Mouse (Mus musculus): ENCODE results near the gene Efna1. TPM values are rescaled to one million over a fixed set of nuclear protein-coding genes. Genes with fewer than 3 reads are reported as not detected.

The Efna1 gene
- polyA plus RNA-seq, 1 experiment from 2014 or later = 8.3 TPM

DNA sequence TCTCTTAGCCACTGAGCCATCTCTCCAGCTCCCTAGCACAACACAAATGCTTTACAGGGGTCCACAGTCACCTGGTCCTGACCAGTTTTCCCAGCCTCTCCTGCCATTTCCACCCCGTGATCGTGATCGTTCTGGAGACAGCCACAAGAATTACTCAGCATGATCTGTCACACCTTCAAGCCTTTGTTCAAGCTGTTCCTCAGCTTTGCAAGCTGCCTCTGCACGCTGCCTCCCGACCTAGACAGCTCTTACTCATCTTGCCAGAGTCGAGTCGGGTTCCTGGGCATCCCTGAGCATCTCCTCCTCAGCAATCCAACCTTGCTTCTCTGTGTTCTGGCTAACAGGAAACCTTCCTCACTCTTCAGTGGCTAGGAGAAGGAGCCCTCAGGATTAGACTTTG lies 21.9 kb downstream of the Efna1 start, which contains the start of gene Dpm3:
Gene Dpm3, plus strand, starts transcription at position 283 of the 400 bp plus-strand sequence.
- no peak within 1 kb of the TSS for H3K4me2 ChIP-seq (ENCODE audit: low read length)
- no peak within 1 kb of the TSS for H3K9ac ChIP-seq (replicated peaks; ENCODE audit: low read depth, low read length)
- no peak within 1 kb of the TSS for H3K4me3 ChIP-seq (replicated peaks; ENCODE audit: low read length)
- no peaks in the 10 kb centered on the region for H3K27me3 ChIP-seq (replicated peaks; ENCODE audit: control insufficient read depth, insufficient read depth, low read length)
- H3K9me3 ChIP-seq (ENCODE audit: control insufficient read depth, low read length) = no peaks in the 10 kb centered on the region
- no peaks in the 10 kb centered on the region for H3K36me3 ChIP-seq (ENCODE audit: control insufficient read depth, insufficient read depth)
- no peaks in the 10 kb centered on the region for H3K4me1 ChIP-seq (replicated peaks; ENCODE audit: control insufficient read depth, insufficient read depth, low read length)
- H3K27ac ChIP-seq (ENCODE audit: low read length) = no peak within 1 kb of the TSS
- ATAC-seq = no peak
- WGBS = 56% methylated on average over 7 of the region's 7 CpGs

DNA sequence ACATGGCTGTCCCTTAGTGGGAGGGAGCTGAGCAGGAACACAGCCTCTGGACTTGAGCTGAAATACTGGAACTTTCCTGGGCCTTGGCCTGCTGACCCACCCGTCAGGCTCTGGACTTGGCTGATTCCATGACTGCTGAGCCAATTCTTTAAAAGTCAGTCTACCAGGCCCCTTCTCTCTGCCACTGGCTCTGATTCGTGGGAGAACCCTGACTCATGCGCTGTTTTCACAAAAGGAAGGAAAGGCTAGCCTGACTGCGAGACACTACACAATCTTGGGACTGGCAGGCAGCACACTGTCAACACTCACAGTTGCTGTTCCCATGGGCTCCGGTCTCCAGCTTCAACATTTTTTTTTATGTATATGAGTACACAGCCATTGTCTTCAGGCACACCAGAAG lies 24.8 kb downstream of the Efna1 start:
- Histone ChIP-seq H3K4me3 (replicated peaks; ENCODE audit: low read length) (no peak overlapping the region), H3K27ac (ENCODE audit: low read length) (no peak overlapping the region), H3K4me2 (ENCODE audit: low read length) (no peak overlapping the region), H3K27me3 (replicated peaks; ENCODE audit: control insufficient read depth, insufficient read depth, low read length) (no peaks in the 10 kb centered on the region), H3K36me3 (ENCODE audit: control insufficient read depth, insufficient read depth) (no peaks in the 10 kb centered on the region), H3K9me3 (ENCODE audit: control insufficient read depth, low read length) (no peaks in the 10 kb centered on the region), H3K4me1 (replicated peaks; ENCODE audit: control insufficient read depth, insufficient read depth, low read length) (0 out of 2 replicates have a peak, but pooled peaks cover 3% of the 10 kb centered on the region), H3K9ac (replicated peaks; ENCODE audit: low read depth, low read length) (no peak overlapping the region)
- WGBS = 82% methylated on average over 5 of the region's 5 CpGs
- ATAC-seq = no peak

DNA sequence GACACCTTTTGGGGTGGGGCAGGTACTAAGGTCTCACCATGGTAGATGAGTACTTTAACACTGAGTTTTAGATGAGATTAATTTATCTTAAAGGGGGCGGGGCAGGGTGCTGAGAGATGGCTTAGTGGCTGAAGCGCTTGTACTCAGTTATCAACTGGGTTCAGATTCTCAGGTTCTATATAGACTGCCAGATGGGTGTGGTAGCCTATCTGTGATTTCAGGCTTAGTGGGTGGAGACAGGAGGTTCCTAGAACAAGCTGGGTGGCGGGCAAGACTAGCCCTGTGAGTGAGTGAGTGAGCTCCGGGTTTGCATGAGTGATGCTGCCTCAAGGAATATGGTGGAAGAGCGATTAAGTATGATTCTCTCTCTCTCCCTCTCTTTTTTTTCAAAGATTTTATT lies 25.9 kb downstream of the Efna1 start:
- Histone ChIP-seq H3K9me3 (ENCODE audit: control insufficient read depth, low read length) (no peaks in the 10 kb centered on the region), H3K27me3 (replicated peaks; ENCODE audit: control insufficient read depth, insufficient read depth, low read length) (no peaks in the 10 kb centered on the region), H3K4me2 (ENCODE audit: low read length) (no peak overlapping the region), H3K27ac (ENCODE audit: low read length) (no peak overlapping the region), H3K4me1 (replicated peaks; ENCODE audit: control insufficient read depth, insufficient read depth, low read length) (0 out of 2 replicates have a peak, but pooled peaks cover 3% of the 10 kb centered on the region), H3K4me3 (replicated peaks; ENCODE audit: low read length) (no peak overlapping the region), H3K9ac (replicated peaks; ENCODE audit: low read depth, low read length) (no peak overlapping the region), H3K36me3 (ENCODE audit: control insufficient read depth, insufficient read depth) (no peaks in the 10 kb centered on the region)
- WGBS = 86% methylated on average over 5 of the region's 5 CpGs
- no peak for ATAC-seq

DNA sequence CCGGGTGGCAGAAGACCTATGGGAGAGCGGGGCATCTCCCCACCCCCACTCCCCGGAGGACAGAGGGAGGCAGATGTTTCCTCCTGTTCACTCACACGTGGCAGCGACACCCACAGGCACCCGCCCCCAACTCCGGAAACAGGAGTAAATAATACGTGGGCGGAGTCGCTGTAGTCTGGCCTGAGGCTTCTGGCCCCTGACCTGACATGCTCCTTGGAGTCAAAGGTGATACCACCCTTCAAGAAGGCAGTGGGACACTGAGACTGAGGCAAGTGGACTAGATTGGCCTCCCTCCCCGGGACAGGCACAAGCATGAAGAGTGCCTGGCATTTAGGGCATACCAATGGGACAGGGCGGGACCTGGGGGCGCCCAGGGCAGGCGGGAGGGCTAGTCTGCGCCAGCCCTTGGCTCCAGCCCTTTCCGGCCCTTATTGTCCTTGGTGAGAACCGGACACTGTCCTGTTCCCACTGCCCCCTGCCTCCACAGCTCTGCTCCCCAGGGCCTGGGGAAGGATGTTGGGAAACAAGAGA lies 29.5 kb downstream of the Efna1 start:
- peaks cover 14% of the 10 kb centered on the region for H3K4me1 ChIP-seq (replicated peaks; ENCODE audit: control insufficient read depth, insufficient read depth, low read length)
- H3K27ac ChIP-seq (ENCODE audit: low read length) = no peak overlapping the region
- H3K27me3 ChIP-seq (replicated peaks; ENCODE audit: control insufficient read depth, insufficient read depth, low read length) = no peaks in the 10 kb centered on the region
- 11% methylated on average over 17 of the region's 17 CpGs for WGBS
- ATAC-seq = no peak
- no peak overlapping the region; the same call in 1 of the 2 replicates for H3K9ac ChIP-seq (replicated peaks; ENCODE audit: low read depth, low read length)
- H3K4me2 ChIP-seq (ENCODE audit: low read length) = no peak overlapping the region
- H3K36me3 ChIP-seq (ENCODE audit: control insufficient read depth, insufficient read depth) = no peaks in the 10 kb centered on the region
- no peaks in the 10 kb centered on the region for H3K9me3 ChIP-seq (ENCODE audit: control insufficient read depth, low read length)
- no peak overlapping the region for H3K4me3 ChIP-seq (replicated peaks; ENCODE audit: low read length)

DNA sequence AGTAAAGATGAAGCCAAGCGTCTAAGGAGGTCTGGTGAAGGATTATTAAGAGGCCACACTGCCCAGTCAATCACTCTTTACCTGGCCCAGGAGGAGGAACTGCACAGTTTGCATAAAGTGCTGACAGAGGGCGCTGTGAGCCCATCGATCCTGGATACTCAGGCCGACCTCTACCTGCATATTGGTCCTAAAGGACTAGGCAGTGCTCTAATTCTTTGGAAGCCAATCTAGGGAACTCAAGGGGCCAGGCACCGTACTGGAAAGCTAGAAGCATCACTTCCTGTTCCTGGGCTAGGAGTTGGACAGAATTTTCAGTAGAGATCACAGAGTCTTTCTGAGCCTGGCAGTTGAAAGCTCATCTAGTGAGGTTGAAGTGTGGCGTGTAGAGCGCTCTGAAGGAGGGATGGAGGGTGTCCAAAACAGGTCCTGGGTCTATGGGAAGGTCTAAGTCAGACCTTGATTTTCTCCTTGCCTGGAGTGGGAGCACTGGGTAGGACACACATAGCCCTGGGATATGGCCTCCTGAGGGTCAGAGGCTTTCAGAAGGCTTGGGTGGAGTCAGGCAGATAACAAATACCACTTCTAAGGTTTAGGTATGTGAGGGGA lies 30.4 kb downstream of the Efna1 start:
- Histone ChIP-seq H3K9ac (replicated peaks; ENCODE audit: low read depth, low read length) (no peak overlapping the region), H3K4me3 (replicated peaks; ENCODE audit: low read length) (no peak overlapping the region), H3K27me3 (replicated peaks; ENCODE audit: control insufficient read depth, insufficient read depth, low read length) (no peaks in the 10 kb centered on the region), H3K9me3 (ENCODE audit: control insufficient read depth, low read length) (no peaks in the 10 kb centered on the region), H3K36me3 (ENCODE audit: control insufficient read depth, insufficient read depth) (no peaks in the 10 kb centered on the region), H3K27ac (ENCODE audit: low read length) (no peak overlapping the region), H3K4me2 (ENCODE audit: low read length) (no peak overlapping the region), H3K4me1 (replicated peaks; ENCODE audit: control insufficient read depth, insufficient read depth, low read length) (peaks cover 16% of the 10 kb centered on the region)
- WGBS = 26% methylated on average over 7 of the region's 7 CpGs
- ATAC-seq = no peak

DNA sequence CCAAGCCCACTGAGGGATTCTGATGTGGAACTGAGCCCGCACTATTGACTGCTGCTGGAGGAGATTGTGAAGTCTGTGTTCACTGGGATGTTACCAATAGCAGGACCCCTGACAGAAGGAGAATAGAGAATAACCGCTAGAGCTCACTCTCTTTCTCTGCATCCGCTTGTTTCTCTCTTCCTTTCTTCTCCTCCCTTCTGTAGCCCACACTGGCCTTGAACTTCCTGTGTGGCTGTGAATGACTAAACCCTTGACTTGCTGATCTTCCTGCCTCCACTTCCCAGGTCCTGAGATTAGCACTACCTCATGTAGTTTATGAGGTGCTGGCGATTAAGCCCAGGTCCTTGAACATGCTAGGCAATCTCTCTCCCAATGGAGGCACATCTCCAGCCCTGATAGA lies 33.5 kb downstream of the Efna1 start:
- no peaks in the 10 kb centered on the region; the same call in 1 of the 2 replicates for H3K36me3 ChIP-seq (ENCODE audit: control insufficient read depth, insufficient read depth)
- no peak overlapping the region for H3K4me2 ChIP-seq (ENCODE audit: low read length)
- ATAC-seq = no peak
- H3K27me3 ChIP-seq (replicated peaks; ENCODE audit: control insufficient read depth, insufficient read depth, low read length) = no peaks in the 10 kb centered on the region
- H3K9me3 ChIP-seq (ENCODE audit: control insufficient read depth, low read length) = no peaks in the 10 kb centered on the region
- H3K4me3 ChIP-seq (replicated peaks; ENCODE audit: low read length) = no peak overlapping the region
- H3K4me1 ChIP-seq (replicated peaks; ENCODE audit: control insufficient read depth, insufficient read depth, low read length) = peaks cover 40% of the 10 kb centered on the region
- 88% methylated on average over 4 of the region's 4 CpGs for WGBS
- H3K9ac ChIP-seq (replicated peaks; ENCODE audit: low read depth, low read length) = no peak overlapping the region
- no peak overlapping the region for H3K27ac ChIP-seq (ENCODE audit: low read length)

DNA sequence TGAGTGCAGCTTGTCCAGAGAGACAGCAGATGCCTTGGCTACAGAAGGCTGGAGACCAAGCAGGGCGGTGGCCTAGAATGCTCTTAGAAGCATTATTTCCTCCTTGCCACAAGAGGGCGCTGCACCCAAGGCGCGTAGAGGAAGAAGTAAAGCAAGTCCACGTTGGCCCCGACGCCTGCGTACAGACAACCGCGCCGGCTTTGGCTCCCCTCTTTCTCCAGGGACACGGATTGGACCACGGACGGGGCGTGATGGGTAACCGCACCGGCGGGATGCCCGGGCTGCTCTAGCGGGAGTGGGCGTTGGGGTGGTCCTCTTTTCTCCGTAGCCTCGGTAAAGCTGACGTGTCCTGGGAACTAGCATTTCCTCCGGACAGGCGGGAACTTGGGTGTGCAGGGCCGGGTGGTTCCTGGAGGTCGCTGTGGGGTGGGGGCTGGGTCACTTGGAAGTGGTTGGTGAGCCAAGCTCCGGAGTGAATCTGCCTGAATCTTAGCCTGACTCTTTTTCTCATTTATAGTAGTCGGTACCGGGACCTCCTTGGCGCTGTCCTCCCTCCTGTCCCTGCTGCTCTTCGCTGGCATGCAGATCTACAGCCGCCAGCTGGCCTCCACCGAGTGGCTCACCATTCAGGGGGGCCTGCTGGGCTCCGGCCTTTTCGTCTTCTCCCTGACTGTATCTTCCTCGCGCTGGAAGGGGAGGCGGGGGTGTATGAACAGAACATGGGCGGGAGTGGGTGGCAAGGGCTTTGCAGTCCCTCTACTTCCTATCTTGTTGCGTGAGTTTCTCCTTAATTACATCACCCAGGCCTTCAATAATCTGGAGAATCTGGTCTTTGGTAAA lies 34.5 kb downstream of the Efna1 start, which contains the start of gene Trim46:
Gene Trim46, minus strand, starts transcription at position 49 of the 840 bp plus-strand sequence.
- under 1% methylated on average over 42 of the region's 42 CpGs for WGBS
- peak; percentile 75 for ATAC-seq
- H3K4me2 ChIP-seq (ENCODE audit: low read length) = peak within 1 kb of the TSS; percentile 97
- H3K9ac ChIP-seq (replicated peaks; ENCODE audit: low read depth, low read length) = peak within 1 kb of the TSS; percentile 85
- peaks cover 45% of the 10 kb centered on the region for H3K4me1 ChIP-seq (replicated peaks; ENCODE audit: control insufficient read depth, insufficient read depth, low read length)
- H3K27ac ChIP-seq (ENCODE audit: low read length) = peak within 1 kb of the TSS; percentile 96
- H3K4me3 ChIP-seq (replicated peaks; ENCODE audit: low read length) = peak within 1 kb of the TSS; percentile 83
- no peaks in the 10 kb centered on the region for H3K9me3 ChIP-seq (ENCODE audit: control insufficient read depth, low read length)
- H3K27me3 ChIP-seq (replicated peaks; ENCODE audit: control insufficient read depth, insufficient read depth, low read length) = no peaks in the 10 kb centered on the region
- H3K36me3 ChIP-seq (ENCODE audit: control insufficient read depth, insufficient read depth) = peaks cover 7% of the 10 kb centered on the region

DNA sequence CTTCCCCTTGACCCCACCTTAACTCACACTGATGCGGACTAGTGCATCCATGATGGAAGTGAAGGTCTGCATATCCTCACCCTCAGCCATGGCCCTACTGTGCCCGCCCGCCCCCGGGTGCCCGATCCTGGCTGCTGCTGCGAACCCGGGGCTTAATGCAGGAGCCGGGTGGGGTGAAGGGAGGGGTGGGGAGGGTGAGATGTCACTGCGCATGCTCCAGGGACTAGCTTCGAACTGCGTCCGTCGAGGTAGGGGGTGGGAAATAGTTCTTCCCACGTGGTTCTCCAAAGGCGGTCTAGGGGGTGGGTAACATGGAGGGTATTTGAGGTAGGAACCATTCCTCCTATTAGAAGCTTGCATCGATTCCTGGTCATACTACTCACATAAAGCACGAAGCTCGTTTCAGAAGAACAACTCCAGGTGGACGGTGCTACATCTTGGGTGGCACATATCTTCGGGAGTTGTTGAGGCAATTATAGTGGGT lies 35.2 kb downstream of the Efna1 start, which contains the start of gene Krtcap2:
Gene Krtcap2, plus strand, starts transcription at position 279 of the 484 bp plus-strand sequence.
- WGBS = 3% methylated on average over 20 of the region's 20 CpGs
- no peaks in the 10 kb centered on the region for H3K9me3 ChIP-seq (ENCODE audit: control insufficient read depth, low read length)
- H3K27ac ChIP-seq (ENCODE audit: low read length) = peak within 1 kb of the TSS; percentile 96
- peak within 1 kb of the TSS; percentile 83 for H3K4me3 ChIP-seq (replicated peaks; ENCODE audit: low read length)
- H3K27me3 ChIP-seq (replicated peaks; ENCODE audit: control insufficient read depth, insufficient read depth, low read length) = no peaks in the 10 kb centered on the region
- H3K4me2 ChIP-seq (ENCODE audit: low read length) = peak within 1 kb of the TSS; percentile 97
- H3K36me3 ChIP-seq (ENCODE audit: control insufficient read depth, insufficient read depth) = peaks cover 7% of the 10 kb centered on the region
- peak; percentile 69 for ATAC-seq
- H3K4me1 ChIP-seq (replicated peaks; ENCODE audit: control insufficient read depth, insufficient read depth, low read length) = peaks cover 41% of the 10 kb centered on the region
- H3K9ac ChIP-seq (replicated peaks; ENCODE audit: low read depth, low read length) = peak within 1 kb of the TSS; percentile 85
